Mouse (Mus musculus) retina, postnatal 1 day (tissue): ENCODE data around the gene Nbea.

Experiments
- DNase-seq: peaks from one replicate; pipeline ENCODE4 v3.0.0-alpha.2; 2012

Gene Nbea

GRCm38 (mm10) chr3:55781429-55782055 is 402.0 kb downstream of the Nbea start:
- DNase-seq = peak; percentile 34

- peak; percentile 87 for DNase-seq
These were observed 403.1 kb downstream of the Nbea start for GRCm38 (mm10) chr3:55780120-55781070.

GRCm38 (mm10) chr3:55778764-55779730 is 404.5 kb downstream of the Nbea start:
- peak; percentile 75 for DNase-seq

- no peak for DNase-seq
These were observed 406.0 kb downstream of the Nbea start for GRCm38 (mm10) chr3:55777501-55777900.

GRCm38 (mm10) chr3:55775753-55776152 is 407.7 kb downstream of the Nbea start:
- DNase-seq = no peak

GRCm38 (mm10) chr3:55775245-55775644 is 408.3 kb downstream of the Nbea start:
- DNase-seq = no peak

GRCm38 (mm10) chr3:55774203-55774602 is 409.3 kb downstream of the Nbea start:
- peak; percentile 73 for DNase-seq

- DNase-seq = no peak
These were observed 414.2 kb downstream of the Nbea start for GRCm38 (mm10) chr3:55769308-55769707.

- no peak for DNase-seq
These were observed 414.8 kb downstream of the Nbea start for GRCm38 (mm10) chr3:55768654-55769053.

- no peak for DNase-seq
These were observed 419.9 kb downstream of the Nbea start for GRCm38 (mm10) chr3:55763591-55763990.

- DNase-seq = peak; percentile 62
These were observed 425.2 kb downstream of the Nbea start for GRCm38 (mm10) chr3:55758297-55758696.

GRCm38 (mm10) chr3:55756602-55757190 is 426.8 kb downstream of the Nbea start:
- peak; percentile 79 for DNase-seq

- DNase-seq = peak; percentile 93
These were observed 427.5 kb downstream of the Nbea start for GRCm38 (mm10) chr3:55755805-55756601.

GRCm38 (mm10) chr3:55754981-55755608 is 428.4 kb downstream of the Nbea start:
- DNase-seq = peak; percentile 60

- peak; percentile 55 for DNase-seq
These were observed 429.6 kb downstream of the Nbea start for GRCm38 (mm10) chr3:55753872-55754271.

- DNase-seq = no peak
These were observed 430.9 kb downstream of the Nbea start for GRCm38 (mm10) chr3:55752558-55752957.

- peak; percentile 97 for DNase-seq
These were observed 432.1 kb downstream of the Nbea start for GRCm38 (mm10) chr3:55751363-55751762.

- peak; percentile 93 for DNase-seq
These were observed 432.9 kb downstream of the Nbea start for GRCm38 (mm10) chr3:55750445-55751065.

GRCm38 (mm10) chr3:55743885-55744284 is 439.6 kb downstream of the Nbea start:
- no peak for DNase-seq

- DNase-seq = peak; percentile 72
These were observed 440.8 kb downstream of the Nbea start for GRCm38 (mm10) chr3:55742654-55743053.
